Mouse (Mus musculus) macrophage (primary cell): ENCODE measurements around the gene Dock6. TPM values are rescaled to one million over a fixed set of nuclear protein-coding genes. Genes with fewer than 3 reads are reported as not detected.
"Not testable (repeated sequence)": the region's sequence is repeated elsewhere in the genome, so short reads cannot be mapped to it uniquely, and the experiment has no call there.

Experiments
- H3K27ac ChIP-seq: fragments of 350-480 bp; formaldehyde crosslinking; 2 replicates; pipeline ENCODE4 v1.9.0; 2021
- H3K36me3 ChIP-seq: fragments of 350-480 bp; formaldehyde crosslinking; 2 replicates; pipeline ENCODE4 v1.9.0; 2021; ENCODE audit errors: inconsistent target
- H3K4me3 ChIP-seq: fragments of 350-480 bp; formaldehyde crosslinking; 2 replicates; pipeline ENCODE4 v1.9.0; 2021; ENCODE audit errors: inconsistent target
- H3K79me2 ChIP-seq: fragments of 350-480 bp; formaldehyde crosslinking; 2 replicates; pipeline ENCODE4 v1.9.0; 2021; ENCODE audit errors: inconsistent target
- WGBS: methylation state at CpG from one replicate; pipeline ENCODE4 v1.1.7; 2026; ENCODE audit warnings: inconsistent platforms; ENCODE audit not compliant: missing documents; 5-methylcytosine and 5-hydroxymethylcytosine counted together
- polyA plus RNA-seq: library from polyadenylated mRNA; stranded (reverse); fragments of 250-400 nt; gene quantifications from 3 replicates; pipeline ENCODE4 v1.2.4, GENCODE M21; 2018; ENCODE audit warnings: inconsistent platforms

The Dock6 gene
- polyA plus RNA-seq, 1 experiment from 2014 or later: 4.1 TPM

GRCm38 (mm10) chr9:21792644-21793043 is 59.8 kb downstream of the Dock6 start:
- Histone ChIP-seq H3K79me2 (no peaks in the 10 kb centered on the region), H3K27ac (0 out of 2 replicates have a peak overlapping the region, but pooled peaks have one; percentile 4), H3K36me3 (no peaks in the 10 kb centered on the region), H3K4me3 (no peak overlapping the region)
- WGBS: 8% methylated on average over 8 of the region's 8 CpGs

GRCm38 (mm10) chr9:21791861-21792260 is 60.6 kb downstream of the Dock6 start:
- no peak overlapping the region for H3K27ac ChIP-seq
- 88% methylated on average over 8 of the region's 8 CpGs for WGBS
- H3K36me3 ChIP-seq: no peaks in the 10 kb centered on the region
- no peaks in the 10 kb centered on the region for H3K79me2 ChIP-seq
- no peak overlapping the region for H3K4me3 ChIP-seq

DNA sequence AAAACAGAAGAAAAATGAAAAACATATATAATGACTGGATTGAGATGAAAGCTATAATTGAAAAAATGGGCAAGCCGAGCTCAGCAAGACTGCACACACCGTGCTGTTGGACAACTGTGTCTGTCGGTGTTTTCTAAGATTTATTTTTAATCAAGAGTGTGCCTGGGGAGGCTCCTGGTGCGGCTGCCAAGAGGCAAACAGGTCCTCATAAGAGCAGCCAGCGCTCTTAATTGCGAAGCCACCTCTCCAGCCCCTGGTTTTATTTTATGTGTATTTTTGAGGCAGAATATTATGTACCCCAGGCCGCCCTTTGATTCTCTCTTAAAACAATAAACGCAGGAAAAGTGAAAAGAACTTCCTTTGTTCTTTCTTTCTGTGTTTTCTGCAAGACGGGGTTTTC is 64.2 kb downstream of the Dock6 start:
- Histone ChIP-seq H3K27ac (no peak overlapping the region), H3K79me2 (no peaks in the 10 kb centered on the region), H3K36me3 (no peaks in the 10 kb centered on the region), H3K4me3 (no peak overlapping the region)
- WGBS: 94% methylated on average over 9 of the region's 9 CpGs

GRCm38 (mm10) chr9:21787654-21788053 is 64.8 kb downstream of the Dock6 start:
- no peak overlapping the region for H3K27ac ChIP-seq
- no peak overlapping the region for H3K4me3 ChIP-seq
- WGBS: 88% methylated on average over 5 of the region's 5 CpGs
- no peaks in the 10 kb centered on the region for H3K79me2 ChIP-seq
- no peaks in the 10 kb centered on the region for H3K36me3 ChIP-seq

DNA sequence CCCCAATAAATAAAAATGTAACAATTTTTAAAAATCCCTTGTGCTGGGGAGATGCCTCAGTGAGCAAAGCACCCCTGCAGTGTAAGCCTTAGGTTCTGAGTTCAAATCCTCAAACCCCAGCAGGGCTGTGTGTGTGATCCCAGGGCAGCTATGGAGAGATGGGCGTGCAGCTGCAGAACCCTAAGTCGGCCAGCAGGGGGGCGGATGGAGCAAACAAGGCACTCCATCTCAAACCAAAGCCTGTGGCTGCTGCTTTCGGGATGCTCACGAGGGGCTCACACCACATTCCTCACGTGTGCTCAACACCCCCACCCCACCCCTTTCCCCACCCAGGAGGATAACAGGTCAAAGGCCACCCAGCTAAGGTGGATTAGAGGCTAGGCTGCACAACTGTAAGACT is 65.5 kb downstream of the Dock6 start:
- WGBS: 19% methylated on average over 6 of the region's 6 CpGs
- no peaks in the 10 kb centered on the region for H3K79me2 ChIP-seq

DNA sequence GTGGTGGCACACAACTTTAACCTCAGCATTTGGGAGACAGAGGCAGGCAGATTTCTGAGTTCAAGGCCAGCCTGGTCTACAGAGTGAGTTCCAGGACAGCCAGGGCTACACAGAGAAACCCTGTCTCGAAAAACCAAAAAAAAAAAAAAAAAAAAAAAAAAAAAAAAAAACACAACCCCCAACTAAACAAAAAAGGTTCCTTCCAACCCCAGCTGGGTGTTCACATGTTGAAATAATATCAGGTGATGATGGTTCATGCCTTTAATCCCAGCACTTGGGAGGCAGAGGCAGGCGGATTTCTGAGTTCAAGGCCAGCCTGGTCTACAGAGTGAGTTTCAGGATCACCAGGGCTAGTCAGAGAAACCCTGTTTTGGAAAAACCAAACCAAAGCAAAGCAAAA is 66.1 kb downstream of the Dock6 start:
- H3K36me3 ChIP-seq, H3K4me3 ChIP-seq, H3K27ac ChIP-seq, H3K79me2 ChIP-seq: not testable (repeated sequence)
- 100% methylated on average over 1 of the region's 2 CpGs for WGBS

More for the DNA sequence above, 65.5 kb downstream of the Dock6 start:
- no peak overlapping the region for H3K27ac ChIP-seq
- H3K4me3 ChIP-seq: no peak overlapping the region
- H3K36me3 ChIP-seq: no peaks in the 10 kb centered on the region

DNA sequence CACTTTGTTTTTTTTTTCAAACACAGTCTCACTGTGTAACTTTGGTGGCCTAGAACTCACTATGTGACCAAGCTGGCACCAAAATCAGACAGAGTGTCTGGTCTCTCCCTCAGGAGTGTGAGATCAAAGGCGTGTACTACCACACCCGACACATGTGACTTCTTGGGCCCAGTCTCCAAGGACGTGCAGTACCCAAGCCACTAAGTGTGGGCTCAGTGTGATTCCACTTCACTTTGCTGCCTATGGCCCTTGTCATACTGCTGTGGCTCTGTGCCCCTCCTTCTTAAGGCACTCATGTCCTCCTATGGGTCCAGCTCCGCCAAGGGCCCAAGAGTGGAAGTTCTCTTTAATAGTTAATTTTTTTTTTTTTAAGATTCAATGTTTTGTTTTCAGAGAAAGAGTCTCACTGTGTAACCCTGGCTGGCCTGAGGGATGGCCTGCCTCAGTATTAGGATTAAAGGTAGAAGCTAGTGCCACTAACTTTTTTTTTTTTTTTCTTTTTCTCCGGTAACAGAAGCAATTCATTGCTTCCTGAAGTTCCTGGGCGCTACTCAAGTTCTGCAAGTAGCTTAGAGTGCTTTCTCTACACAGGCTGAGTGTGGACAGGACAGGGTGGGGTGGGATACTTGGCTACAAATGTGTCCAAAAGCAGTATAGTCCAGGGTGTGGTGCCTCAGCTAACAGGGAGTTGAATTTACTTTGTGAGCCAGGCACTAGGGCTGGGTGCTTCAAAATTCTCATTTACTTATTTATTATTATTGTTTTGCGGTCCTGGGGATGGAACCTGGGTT is 67.7 kb downstream of the Dock6 start:
- Histone ChIP-seq H3K4me3 (no peak overlapping the region), H3K27ac (no peak overlapping the region), H3K79me2 (no peaks in the 10 kb centered on the region), H3K36me3 (no peaks in the 10 kb centered on the region)
- 96% methylated on average over 6 of the region's 7 CpGs for WGBS

GRCm38 (mm10) chr9:21781657-21782468 is 70.6 kb downstream of the Dock6 start:
- Histone ChIP-seq H3K79me2 (no peaks in the 10 kb centered on the region), H3K36me3 (no peaks in the 10 kb centered on the region), H3K4me3 (no peak overlapping the region), H3K27ac (no peak overlapping the region)
- 93% methylated on average over 15 of the region's 15 CpGs for WGBS

GRCm38 (mm10) chr9:21777726-21778125 is 74.7 kb downstream of the Dock6 start:
- no peaks in the 10 kb centered on the region for H3K79me2 ChIP-seq
- no peak overlapping the region for H3K4me3 ChIP-seq
- no peaks in the 10 kb centered on the region for H3K36me3 ChIP-seq
- WGBS: 89% methylated on average over 3 of the region's 3 CpGs
- H3K27ac ChIP-seq: no peak overlapping the region

DNA sequence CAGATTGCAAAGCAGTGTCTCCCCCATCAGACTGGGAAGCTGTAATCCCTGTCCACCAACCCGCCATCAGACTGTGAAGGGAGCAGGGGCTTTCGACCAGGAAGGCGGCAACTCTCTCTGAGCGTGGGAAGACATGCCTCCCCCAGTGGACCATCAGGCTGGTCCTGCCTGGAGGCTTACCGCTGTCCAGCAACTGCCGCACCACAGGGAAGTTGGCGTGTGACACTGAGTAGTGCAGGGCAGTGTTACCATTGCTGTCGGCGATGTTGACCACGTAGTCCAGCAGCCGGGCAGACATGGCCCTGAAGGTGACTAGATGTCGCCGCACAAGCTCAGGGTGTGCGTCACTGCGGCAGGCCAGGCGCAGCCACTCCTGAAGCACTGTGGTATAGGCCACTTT is 78.1 kb downstream of the Dock6 start:
- Histone ChIP-seq H3K79me2 (no peaks in the 10 kb centered on the region), H3K27ac (no peak overlapping the region), H3K36me3 (no peaks in the 10 kb centered on the region), H3K4me3 (no peak overlapping the region)
- WGBS: 95% methylated on average over 16 of the region's 16 CpGs

DNA sequence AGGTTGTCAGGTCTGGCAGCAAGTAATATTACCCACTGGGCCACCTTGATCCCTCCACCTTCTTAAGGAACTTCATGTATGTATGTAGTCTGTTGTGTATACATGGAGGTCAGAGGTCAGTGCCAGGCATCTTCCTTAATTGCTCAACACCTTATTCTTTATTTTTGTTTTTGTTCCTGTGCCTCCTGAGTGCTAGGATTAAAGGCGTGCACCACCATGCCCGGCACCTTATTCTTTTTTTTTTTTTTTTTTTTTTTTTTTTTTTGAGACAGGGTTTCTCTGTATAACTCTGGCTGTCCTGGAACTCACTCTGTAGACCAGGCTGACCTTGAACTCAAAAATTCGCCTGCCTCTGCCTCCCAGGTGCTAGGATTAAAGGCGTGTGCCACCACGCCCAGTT is 79.0 kb downstream of the Dock6 start:
- not testable (repeated sequence) for H3K27ac ChIP-seq, H3K4me3 ChIP-seq, H3K36me3 ChIP-seq, H3K79me2 ChIP-seq
- 90% methylated on average over 3 of the region's 5 CpGs for WGBS

DNA sequence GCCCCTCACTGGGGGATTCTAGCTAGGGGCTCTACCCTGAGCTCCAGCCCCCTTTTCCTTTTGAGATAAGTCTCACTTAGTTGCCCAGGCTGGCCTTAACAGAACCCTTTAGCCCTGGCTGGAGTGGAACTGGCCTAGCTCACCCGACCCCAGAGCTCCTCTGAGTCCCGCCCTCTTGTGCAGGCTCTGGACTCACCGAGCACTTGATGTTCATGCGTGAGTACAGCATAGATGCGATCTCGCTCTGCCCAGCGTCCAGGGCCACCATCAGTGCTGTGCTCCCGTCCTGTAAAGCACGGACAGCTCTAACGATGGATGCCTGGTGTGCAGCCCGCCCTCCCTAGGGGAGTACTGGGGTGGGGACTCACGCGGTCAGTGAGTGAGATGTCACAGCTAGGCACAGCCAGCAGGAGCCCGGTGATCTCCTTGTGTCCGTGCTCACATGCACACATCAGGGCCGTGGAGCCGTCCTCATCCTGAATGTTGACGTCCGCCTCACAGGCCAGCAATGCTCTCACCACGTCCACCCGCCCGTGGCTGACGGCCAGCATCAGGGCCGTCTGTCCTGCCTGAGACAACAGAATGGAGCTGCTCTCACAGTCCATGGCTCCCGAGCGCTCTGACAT is 82.8 kb downstream of the Dock6 start:
- H3K36me3 ChIP-seq: no peaks in the 10 kb centered on the region
- no peaks in the 10 kb centered on the region for H3K79me2 ChIP-seq
- H3K27ac ChIP-seq: no peak overlapping the region
- WGBS: 95% methylated on average over 26 of the region's 26 CpGs
- H3K4me3 ChIP-seq: no peak overlapping the region

DNA sequence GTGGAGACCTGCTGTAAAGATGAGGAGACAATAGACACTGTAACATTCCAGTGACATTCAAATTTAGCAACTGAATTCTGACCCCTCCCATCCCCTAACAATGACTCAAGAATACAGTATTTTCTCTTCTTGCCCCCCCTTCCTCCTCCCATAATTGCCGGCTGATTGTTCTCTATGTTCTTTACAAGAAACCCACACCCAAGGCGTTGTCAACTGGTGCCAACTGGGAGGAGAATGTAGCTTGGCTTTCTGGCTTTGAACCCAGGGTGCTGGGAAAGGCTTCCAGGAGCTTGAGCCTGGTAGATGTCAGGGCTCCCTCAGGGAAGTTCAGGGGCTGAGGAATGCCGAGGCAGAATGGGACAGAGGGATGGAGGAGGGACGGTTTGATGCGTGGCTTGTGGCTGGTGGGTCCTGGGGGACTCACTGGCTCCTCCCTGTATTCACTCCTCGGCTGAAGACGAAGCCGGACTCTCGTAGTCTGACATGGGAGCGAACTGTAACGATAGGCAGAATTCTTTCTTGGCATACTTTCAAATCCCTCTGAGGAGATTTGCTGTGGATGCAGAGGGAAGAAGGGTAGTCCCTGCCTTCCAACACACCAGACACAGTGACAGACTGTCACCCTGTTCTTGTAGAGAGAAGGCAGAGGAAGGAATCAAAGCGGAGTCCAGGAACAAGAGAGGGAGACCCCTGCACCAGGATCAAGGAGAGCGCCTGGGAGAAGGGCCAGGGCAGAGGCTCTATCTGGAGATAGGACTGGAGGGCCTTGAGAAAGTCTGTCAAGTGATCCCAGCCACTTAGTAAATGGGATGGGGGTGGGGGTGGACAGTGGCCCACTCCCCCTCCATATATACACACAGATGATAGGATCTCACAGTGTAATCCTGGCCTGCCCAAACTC is 83.7 kb downstream of the Dock6 start:
- Histone ChIP-seq H3K4me3 (no peak overlapping the region), H3K79me2 (no peaks in the 10 kb centered on the region), H3K36me3 (no peaks in the 10 kb centered on the region), H3K27ac (no peak overlapping the region)
- WGBS: 93% methylated on average over 13 of the region's 13 CpGs

GRCm38 (mm10) chr9:21767896-21768295 is 84.5 kb downstream of the Dock6 start:
- WGBS: 94% methylated on average over 11 of the region's 11 CpGs

More at GRCm38 (mm10) chr9:21767896-21768295, 84.5 kb downstream of the Dock6 start:
- no peaks in the 10 kb centered on the region for H3K79me2 ChIP-seq
- H3K36me3 ChIP-seq: no peaks in the 10 kb centered on the region
- no peak overlapping the region for H3K27ac ChIP-seq
- no peak overlapping the region for H3K4me3 ChIP-seq
